Mouse (Mus musculus) liver, adult 10 weeks (tissue): ENCODE measurements around the gene Ahsa1. TPM values are rescaled to one million over a fixed set of nuclear protein-coding genes. Genes with fewer than 3 reads are reported as not detected.

ENCODE experiments used
- polyA plus RNA-seq: library from polyadenylated mRNA; stranded (reverse); fragments of 350-450 nt; fragmentation: Illumina TruSeq; extraction: RNeasy Lipid Tissue Mini Kit (QIAGEN cat#74804); gene quantifications from one replicate; pipeline ENCODE4 v1.2.3, GENCODE M21; 2014; ENCODE audit warnings: low read depth, low replicate concordance

The Ahsa1 gene
- polyA plus RNA-seq: 113 TPM

DNA sequence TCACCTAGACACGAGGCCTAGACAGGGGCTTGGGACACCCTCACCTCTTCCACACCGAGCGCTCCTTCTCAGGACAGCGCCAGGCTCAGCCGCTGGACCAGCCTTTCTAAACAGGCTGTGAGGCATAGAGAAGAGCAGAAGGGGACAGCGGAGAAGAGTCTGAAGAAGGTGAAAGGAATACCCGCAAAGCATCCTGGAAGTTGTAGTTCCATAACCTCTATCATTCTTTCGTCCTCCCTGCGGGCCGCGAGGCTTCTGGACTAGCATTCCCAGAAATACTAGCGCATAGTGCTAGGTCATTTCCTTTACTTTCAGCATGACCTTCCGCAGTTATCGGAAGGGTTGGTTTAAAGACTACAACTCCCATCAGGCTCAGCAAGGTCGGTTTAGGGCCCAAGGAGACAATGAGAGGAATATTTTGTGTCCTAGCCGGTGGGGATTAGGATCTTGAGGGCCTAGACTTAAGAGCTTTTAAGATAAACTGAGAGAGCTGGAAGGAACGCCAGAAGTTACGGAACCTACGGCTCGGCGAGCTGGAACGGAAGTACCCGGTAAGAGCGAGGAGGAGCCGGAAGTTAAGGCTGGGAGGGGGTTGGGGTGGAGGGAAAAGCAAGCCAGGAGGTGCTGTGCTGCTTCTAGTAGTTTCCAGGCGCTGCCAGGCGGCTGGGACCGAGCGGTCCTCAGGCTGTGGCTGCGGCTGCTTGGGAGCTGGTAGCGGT, at the start of gene Ahsa1, which contains the start of gene Vipas39:
TSS of gene Ahsa1 (plus strand) at position 372 of the 719 bp plus-strand sequence.
TSS of gene Vipas39 (minus strand) at position 149 of the 719 bp plus-strand sequence.

DNA sequence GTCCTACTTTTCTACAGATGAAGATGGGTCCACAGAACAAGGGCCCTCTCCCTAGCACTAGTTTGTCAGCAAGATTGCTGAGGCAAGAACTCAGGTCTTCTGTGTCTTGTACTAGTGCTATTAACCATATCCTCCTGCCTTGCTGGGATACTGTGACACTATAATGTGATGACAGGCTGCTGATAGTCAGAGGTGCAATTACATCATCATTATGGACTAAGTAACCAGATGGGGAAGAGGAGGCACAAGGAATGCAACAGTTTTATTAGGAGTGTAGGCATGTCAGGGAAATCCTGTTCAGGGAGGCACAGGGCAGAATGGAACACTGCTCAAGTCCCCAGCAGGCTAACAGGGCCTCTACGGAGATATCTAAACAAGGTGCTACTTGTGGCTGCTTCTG, 27.6 kb upstream of the Ahsa1 start, which contains the start of gene Noxred1:
TSS of gene Noxred1 (minus strand) at position 101 of the 400 bp plus-strand sequence.

DNA sequence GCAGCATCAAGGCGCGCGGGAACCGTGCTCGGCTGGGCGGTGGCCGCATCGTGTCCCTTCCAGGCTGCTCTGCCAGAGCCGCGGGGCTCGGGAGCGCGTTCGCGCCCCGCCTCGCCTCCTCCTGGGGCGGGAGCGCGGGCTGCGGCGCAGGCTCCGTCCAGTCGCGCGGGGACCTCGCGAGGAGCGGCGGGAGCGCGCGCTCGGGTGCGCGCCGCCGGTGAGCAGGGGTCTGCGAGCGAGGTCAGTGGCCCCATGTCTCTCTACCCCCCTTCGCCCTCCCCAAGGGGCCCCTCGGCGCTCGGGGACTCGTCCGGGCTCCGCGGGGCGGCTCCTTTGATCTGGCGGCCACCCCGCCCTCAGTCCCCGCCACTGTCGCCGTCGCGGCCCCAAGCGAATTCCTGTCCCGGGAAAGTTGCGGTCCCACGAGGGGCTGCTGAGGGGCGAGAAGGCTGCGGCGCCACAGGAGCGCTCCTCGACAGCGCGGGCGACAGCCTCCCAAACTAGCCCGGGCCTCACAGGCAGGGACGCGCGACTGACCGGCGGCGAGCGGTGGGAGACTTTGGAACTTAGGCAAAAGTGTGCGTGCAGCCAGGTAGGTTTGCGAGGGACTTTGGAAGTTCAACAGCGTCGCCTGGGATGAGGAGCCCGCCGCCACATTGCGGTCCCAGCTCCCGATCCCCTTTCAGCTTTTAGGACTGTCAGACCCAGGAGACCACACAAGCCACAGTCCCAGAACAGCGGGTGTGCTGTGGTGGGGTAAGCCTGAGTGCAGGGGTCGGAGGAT, 33.6 kb downstream of the Ahsa1 start, which contains the start of gene Ism2:
TSS of gene Ism2 (minus strand) at position 49 of the 784 bp plus-strand sequence.

Other genes with a start within 250 kb of the Ahsa1 start
- not detected for gene Tmem63c, start 245.1 kb upstream of the Ahsa1 start, polyA plus RNA-seq
- not detected for gene Ngb, start 163.9 kb upstream of the Ahsa1 start, polyA plus RNA-seq
- 949 TPM for gene Gstz1, start 119.3 kb upstream of the Ahsa1 start, polyA plus RNA-seq
- gene Pomt2, start 118.5 kb upstream of the Ahsa1 start, polyA plus RNA-seq: 6.8 TPM
- gene Samd15, start 66.8 kb upstream of the Ahsa1 start, polyA plus RNA-seq: not detected
- gene Tmed8, start 66.0 kb upstream of the Ahsa1 start, polyA plus RNA-seq: 1.8 TPM
- gene Noxred1, start 27.7 kb upstream of the Ahsa1 start, polyA plus RNA-seq: not detected
- gene Vipas39, start 223 bp upstream of the Ahsa1 start, polyA plus RNA-seq: 7.5 TPM
- gene Ism2, start 33.2 kb downstream of the Ahsa1 start, polyA plus RNA-seq: not detected
- gene Sptlc2, start 121.9 kb downstream of the Ahsa1 start, polyA plus RNA-seq: 31.9 TPM
- gene Slirp, start 177.4 kb downstream of the Ahsa1 start, polyA plus RNA-seq: 74.0 TPM
- 6.9 TPM for gene Alkbh1, start 177.5 kb downstream of the Ahsa1 start, polyA plus RNA-seq
- gene Snw1, start 205.8 kb downstream of the Ahsa1 start, polyA plus RNA-seq: 35.2 TPM
- gene Gm5788, start 228.2 kb downstream of the Ahsa1 start, polyA plus RNA-seq: not detected
- not detected for gene Gm8300, start 247.8 kb downstream of the Ahsa1 start, polyA plus RNA-seq